Mouse (Mus musculus): ENCODE results near the gene Cers6.

The Cers6 gene

DNA sequence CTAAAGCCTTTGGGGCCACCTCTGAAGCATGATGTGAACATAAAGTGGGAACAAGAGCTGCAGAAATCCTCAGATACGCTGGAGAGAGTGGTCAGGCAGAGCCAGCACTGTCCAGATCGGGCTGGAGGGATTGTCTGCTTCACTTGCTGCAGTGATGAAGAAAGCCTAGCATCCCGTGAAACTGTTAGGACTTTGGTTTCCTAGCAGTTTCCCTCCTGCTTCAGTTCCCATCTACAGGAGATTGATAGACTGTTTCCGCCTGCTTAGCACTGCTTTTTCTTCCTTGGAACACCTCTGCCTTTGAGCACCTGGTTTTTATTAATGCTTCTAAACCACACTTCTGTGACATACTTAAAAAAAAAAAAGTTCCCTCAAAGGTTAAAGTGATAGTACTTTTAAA, 160.3 kb downstream of the Cers6 start:
- no peak for DNase-seq

- no peak for DNase-seq
These were observed 163.6 kb downstream of the Cers6 start for GRCm38 (mm10) chr2:69024856-69025255.

DNA sequence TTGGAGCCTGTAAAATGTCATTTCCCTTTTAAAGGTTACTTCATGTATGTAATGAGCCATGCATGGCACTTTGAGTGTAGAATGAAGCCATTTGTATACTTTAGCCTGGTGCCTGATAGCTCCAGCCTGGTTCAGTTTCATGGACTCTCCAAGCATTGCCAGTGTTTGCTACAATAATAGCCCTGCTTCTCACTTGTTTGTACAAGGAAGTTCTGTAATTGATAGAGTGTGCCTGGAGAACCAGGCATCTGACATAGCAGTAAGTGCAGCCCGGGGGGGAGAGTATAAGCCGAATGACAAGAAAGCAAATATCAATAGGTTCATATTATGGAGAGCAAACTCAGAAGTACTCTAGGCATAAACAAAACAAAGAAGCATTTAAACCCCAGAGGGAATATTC, 171.3 kb downstream of the Cers6 start:
- no peak for DNase-seq

DNA sequence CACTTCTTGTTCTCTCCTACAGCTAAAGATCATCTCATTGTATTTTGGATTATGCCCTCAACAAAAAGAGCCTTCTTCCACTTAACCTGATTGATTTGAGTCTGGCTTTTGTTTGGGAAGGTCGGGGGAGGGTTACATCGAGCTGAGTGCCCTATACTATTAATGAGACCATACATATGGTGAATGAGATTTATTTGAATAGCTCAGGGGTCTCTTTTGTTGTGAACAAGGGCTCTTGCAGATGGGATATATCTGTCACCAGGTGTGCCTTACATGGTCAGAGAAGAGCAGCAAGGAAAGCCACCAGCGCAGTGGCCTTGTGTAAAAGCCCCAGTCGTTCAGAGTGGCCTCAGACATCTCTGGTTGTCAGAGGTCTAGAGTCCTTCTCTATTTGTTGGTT, 174.2 kb downstream of the Cers6 start:
- DNase-seq: no peak

GRCm38 (mm10) chr2:69037362-69037761, 176.1 kb downstream of the Cers6 start:
- DNase-seq: no peak

- peak; percentile 28 to 47 for DNase-seq
These were observed 181.3 kb downstream of the Cers6 start for GRCm38 (mm10) chr2:69042327-69043106.

DNA sequence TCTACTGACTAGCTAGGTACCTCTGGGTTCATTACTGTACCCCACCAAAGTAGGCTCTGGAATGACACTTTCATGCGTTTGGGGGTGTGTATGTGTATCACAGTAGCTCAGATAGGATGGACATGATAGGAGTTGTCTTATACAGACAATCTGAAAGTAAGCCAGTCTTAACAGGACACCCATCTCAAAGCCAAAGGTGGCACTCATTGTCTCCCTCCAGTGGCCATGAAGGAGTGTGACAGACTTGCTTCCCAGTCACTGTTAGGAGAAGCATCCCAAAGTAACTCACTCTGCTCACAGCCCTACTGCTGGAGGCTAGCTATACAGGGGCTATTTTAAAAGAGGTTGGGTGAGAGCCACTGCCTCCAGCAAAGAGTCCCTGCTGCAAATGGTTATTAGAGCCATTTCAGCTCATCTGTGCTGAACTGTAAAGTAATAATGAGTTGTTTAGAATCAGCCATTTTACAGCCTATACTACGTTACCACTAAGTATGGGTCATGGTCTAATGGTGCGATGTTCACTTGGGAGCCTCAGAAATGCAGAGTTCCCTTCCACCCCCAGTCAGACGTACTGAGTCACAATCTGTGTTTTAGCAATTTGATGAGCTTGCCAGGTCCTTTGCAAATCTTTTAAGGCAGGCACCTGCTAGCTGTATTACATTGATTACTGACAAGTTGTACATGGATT, 182.3 kb downstream of the Cers6 start:
- peak; percentile 69 to 76 for DNase-seq

DNA sequence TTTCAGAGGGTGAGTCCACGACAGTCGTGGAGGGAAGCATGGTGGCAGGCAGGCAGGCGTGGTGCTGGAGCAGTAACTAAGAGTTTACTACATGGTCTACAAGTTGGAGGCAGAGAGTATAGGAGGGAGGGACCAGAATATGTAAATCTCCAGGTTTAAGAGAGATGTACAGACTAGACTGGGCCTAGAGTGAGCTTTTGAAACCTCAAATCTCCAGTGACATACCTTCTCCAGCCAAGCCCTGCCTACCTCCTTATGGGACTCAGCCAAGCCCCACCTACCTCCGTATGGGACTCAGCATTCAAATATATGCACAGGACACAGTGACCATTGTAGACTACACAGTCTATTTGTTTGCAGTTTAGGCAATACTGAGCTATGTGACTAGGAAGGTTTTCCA, 184.7 kb downstream of the Cers6 start:
- DNase-seq: no peak

- no peak for DNase-seq
These were observed 186.1 kb downstream of the Cers6 start for GRCm38 (mm10) chr2:69047297-69047696.

DNA sequence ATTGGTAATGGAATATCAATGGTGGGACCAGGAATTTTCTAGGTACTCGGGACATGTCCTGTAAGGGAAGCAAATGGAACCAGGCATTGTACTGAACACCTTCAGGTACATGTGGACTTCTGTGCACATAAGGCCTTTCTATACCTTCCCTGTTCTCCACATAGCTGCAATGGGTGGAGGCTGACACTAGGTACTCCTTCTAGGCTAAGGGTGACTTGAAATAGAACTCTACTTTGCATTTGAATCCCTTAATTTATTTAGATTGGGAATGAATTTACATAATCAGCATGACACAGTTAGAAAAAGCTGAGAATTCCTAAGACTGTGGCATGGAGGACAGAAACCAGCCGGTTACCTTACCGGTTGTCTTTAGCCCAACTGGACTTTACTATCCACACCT, 186.6 kb downstream of the Cers6 start:
- no peak for DNase-seq

DNA sequence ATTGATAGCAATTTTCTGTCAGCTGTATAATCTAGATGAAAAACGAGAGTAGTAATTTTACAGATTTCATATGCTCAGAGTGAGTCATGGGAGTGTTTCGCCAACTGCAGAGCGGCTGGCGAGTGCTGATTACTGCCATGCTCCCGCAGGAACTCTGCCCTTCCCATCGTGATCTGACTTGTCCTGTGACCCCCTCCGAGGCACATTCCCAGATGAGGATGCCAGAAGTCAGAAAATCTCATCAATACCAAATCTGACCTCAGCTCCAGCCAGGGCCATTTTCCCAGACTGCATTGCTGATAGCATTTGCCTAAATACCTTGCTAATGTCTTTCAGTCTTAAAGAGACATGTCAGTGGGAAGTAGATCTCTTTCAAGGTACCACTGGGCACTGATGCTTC, 187.9 kb downstream of the Cers6 start:
- DNase-seq: no peak

DNA sequence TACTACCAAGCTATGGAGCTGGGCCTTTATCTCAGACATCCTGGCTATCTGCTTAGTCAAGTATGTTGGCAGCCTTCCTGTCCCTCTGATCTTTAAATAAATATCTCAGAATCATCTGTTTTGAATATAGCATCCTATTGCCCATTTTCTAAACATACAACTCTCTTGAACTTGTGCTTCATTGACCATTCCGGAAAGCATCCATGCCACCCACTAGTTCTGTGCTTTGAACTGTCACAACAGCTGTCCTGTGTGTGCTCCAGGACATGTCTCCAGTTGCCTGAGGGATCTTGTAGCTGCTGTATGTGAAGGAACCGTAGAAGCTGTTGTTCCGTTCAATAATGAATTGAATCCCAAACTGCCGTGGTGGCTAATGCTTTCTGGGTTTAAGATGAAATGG, 188.9 kb downstream of the Cers6 start:
- DNase-seq: no peak

DNA sequence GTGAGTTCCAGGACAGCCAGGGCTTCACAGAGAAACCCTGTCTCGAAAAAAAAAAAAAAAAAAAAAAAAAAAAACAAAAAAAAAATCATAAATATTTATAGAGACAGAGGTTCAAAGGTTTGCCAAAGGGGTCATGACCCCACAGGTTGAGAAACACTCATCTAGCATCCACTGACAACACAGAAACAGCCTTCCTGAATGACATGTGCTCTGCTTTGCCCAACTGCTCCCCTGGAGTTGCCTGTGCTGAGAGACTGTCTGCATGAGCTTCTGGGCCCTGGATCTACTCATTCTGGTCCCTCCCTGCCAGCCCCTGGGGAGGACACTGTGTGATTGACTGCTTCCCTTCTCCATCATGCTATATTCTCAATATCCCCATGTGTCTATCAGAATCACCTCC, 190.4 kb downstream of the Cers6 start:
- DNase-seq: no peak

DNA sequence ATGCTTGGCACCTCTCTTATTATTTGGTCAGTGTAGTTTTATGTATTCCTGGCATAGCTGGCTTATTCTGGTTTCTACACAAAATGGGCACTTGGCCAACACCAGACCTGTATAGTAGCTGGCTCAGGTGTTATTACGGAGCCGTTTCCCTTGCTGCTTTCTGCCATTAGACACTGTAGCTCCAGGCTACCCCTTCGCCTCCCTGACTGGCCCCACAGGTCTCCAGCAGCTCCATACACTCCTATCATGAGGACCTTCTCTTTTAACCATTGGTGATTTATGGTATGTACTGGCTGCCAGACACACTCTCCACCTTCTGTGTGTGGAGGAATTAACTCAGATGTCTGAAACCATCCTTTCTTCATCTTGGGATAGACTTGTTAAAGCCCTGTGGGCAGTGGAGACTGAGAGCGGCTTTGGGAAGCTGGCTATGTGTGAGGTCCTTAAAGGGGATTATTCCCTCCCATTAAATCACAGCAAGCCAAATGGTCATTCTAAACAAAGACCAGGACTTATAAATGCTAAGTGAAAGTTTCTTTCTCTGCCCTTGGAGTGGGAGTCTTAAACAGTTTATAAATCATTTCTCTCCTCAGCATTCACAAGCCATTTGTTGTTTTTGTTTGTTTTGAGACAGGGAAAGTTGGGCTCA, 192.1 kb downstream of the Cers6 start:
- DNase-seq: no peak

DNA sequence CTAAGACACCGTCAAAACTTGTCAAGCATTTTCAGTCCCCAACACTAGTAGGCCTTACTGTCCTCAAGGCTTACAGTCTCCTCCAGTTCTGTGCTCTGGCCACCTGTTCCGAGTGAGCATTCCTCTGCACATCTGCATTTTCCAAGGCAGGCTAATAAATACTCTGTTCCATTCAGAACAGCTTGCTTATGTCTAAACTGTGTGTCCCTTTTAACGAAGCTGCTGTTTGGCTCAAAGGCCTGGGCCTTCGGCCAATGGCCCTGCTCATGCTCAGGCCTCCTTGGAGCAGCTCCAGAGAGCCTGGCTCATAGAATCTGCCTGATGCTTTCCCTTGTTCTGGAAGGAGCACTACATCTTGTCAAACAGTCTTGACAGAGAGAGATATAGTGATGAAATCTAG, 193.0 kb downstream of the Cers6 start:
- peak; percentile 85 to 89 for DNase-seq

GRCm38 (mm10) chr2:69055174-69055573, 193.9 kb downstream of the Cers6 start:
- no peak for DNase-seq

DNA sequence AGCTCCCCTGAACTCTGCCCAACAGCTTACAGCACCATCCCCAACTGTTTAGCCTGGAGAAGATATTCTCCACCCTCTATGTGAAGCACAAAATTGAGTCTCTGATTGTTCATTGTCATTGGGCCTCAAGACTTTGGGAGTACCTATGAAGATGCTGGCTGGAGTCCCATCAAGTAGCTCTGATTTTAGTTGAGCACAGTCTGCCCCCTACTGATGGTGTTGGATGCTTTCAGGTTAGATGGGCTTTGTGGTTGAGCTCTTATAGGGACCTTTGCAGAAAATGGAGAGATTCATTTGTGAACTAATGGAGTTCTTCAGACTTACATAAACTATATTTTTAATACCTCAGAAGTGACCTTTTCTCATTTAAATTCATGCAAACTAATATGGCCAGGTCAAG, 200.1 kb downstream of the Cers6 start:
- DNase-seq: peak; percentile 45 to 59

DNA sequence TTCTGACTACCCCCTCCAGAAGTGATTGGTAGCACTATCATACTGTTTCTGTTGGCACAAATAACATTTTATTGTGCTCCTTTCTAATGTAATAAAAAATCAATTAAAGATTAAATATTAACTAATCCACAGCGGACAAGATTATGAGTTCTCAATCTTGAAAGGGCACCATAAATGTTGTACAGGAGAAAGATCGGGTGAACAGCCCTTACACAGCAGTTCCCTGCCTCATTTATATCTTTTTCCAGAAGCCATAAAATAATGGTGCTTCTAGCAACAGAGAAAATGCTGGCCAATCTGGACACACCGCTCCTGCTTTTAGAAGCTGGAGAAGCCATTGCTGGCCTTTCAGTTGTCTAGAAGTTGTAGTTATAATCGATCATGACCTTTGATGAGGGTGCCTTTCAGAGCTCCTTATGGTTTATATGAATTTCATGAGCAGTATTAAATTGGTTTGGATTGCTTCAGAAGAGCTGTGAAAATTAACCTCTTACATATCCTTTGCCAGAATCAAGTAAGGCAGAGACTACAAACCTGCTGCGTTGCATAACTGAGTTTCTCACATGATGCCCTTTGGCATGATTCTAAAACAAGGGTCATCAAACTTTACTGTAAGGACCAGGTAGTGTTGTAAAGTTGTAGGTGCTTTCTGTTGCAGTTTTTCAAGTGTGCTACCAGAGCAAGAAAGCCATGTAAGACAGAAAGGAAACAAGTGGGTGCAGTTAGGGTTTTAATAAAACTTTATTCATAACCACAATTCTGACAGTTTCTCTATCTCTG, 200.9 kb downstream of the Cers6 start:
- no peak for DNase-seq

DNA sequence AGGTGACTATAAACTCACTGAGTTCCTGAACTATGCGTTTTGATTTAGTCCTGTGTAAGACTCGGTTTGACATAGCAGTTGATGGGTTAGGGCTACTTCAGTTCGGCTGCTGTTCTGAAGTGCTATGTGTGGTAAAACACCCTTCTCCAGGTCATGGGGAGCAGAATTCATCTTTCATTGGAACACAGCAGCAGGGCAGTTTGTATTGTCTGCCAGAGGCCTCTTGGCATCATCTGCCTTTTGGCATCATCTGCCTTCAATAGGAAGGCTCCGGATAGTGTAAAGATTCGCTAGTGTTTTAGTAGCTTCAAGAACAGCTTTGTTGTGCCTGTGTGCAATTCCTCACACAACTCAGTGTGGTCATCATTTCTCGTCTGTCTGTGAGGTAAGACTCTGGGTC, 203.5 kb downstream of the Cers6 start:
- peak in 1 of 2 experiments; percentile 29 for DNase-seq

- no peak for DNase-seq
These were observed 210.4 kb downstream of the Cers6 start for GRCm38 (mm10) chr2:69071440-69072235.

DNA sequence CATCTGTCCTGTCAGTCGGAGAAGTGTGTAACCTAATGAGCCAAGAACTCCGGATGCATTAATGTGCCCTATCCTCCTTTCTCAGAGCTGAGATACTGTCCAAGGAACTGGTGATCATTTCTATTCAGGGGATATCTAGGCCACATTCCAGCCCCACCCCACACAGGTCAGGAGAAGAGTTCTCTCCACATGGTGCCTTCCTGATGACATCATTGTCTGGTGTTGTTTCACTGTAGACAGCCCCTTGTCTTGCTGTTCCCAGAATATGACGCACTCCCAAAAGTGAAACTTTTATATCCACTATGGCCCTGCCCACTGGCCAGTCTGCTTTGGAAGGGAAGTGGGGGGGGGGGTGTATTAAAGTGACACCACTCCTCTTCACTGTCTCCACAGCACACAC, 215.9 kb downstream of the Cers6 start:
- peak; percentile 20 to 24 for DNase-seq

DNA sequence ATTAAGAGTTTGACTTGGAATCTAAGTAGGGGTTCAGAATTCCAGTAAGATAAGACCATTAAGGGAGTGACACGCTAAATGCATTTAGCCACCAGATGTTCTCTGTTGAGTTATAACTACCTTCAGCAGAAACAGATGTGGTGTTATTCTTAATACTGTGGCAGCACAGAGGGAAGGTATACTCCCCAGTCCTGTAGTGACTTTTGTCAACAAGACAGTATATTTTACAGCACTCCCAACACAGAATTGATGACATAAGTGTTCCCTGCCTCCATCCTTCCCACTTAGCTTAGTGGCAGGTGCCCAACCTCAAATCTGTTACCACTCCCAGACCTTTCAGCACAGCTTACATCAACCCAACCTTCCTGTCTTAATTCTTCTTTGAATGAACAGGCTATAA, 219.5 kb downstream of the Cers6 start:
- DNase-seq: no peak
